In the genomic region with DNA sequence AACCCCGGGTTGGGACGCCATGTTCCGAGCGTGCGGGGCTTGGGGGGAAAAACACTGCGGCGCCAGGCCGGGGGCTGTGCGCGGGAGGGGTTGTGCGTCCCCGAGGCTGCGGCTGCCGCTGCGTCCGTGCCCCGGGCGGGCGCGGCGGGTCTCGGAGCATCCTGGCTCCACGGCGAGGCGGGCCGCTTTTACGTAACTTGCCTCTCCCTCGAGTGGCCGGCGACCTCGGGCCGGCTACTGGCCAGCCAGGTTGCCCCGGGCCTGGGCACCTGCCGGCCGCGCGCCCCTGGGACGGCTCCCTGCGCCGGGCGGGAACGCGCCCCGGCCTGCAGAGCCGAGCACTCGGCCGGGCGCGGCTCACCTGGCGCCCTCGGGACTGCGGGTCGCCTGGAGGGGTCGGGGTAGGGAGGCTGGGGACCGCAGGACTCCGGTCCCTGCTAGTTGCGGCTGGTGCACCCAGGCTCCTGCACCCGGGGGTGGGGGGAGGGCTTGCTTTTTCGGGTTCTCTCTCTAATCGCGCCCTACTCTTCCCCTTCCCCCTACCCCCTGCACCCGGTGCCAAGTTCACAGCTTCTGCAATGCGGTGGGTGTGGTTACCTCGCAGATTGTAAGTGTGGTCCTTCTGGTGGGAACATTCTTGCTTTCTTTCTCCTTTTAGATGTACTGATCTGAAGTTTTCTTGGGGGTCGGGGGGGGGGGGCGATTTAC, we compare ENCODE assay signal across 8 mouse cellular contexts.
DNase-seq lines count a peak whose midpoint lies in the region; ATAC-seq and TF ChIP-seq lines count a peak whose summit lies in the region.

No protein-coding gene starts in this region.

- no peak for TF ChIP-seq POLR2A in thymus, adult 2 months (IDR thresholded peaks at IDR 0.05; ENCODE audit: control insufficient read depth, extremely low read depth, insufficient read depth, low read length, poor library complexity)
- TF ChIP-seq POLR2A in kidney, adult 2 months (IDR thresholded peaks at IDR 0.05; ENCODE audit: low read depth, low read length), result no peak

- H3K4me2 ChIP-seq in lung, embryonic 16.5 days (ENCODE audit: low read depth, low read length), result peak overlapping the region; percentile 87

- no peaks in the 10 kb centered on the region; the same call in 1 of the 2 replicates for H3K27me3 ChIP-seq in thymus, adult 2 months (ENCODE audit: control insufficient read depth, insufficient read depth, low read length)
- H3K27me3 ChIP-seq in kidney, adult 2 months (replicated peaks; ENCODE audit: control insufficient read depth, insufficient read depth, low read length), result peaks cover 2% of the 10 kb centered on the region; the same call in 1 of the 2 replicates
- H3K27me3 ChIP-seq in lung, embryonic 16.5 days (ENCODE audit: control insufficient read depth, insufficient read depth, low read depth, low read length), result no peaks in the 10 kb centered on the region

- no peak for TF ChIP-seq CTCF in thymus, adult 2 months (IDR thresholded peaks at IDR 0.05; ENCODE audit: borderline replicate concordance, control insufficient read depth, extremely low read depth, insufficient read depth, low read length, poor library complexity)
- TF ChIP-seq CTCF in kidney, adult 2 months (conservative IDR thresholded peaks at IDR 0.05; ENCODE audit: insufficient read depth, insufficient read length, low read depth, low read length), result no peak

- no peak overlapping the region for H3K27ac ChIP-seq in thymus, adult 2 months (ENCODE audit: control insufficient read depth, insufficient read depth, low read length)
- no peak overlapping the region for H3K27ac ChIP-seq in kidney, adult 2 months (ENCODE audit: insufficient read depth, low read depth, low read length)
- peak overlapping the region; percentile 64 for H3K27ac ChIP-seq in lung, embryonic 16.5 days (ENCODE audit: low read length)

- no peaks in the 10 kb centered on the region for H3K9me3 ChIP-seq in lung, embryonic 16.5 days (ENCODE audit: control insufficient read depth, low read length)

- DNase-seq in thymus, adult 2 months, result no peak
- DNase-seq in thymus, postnatal 10 days (ENCODE audit: low spot score in 2 of 2), result no peak
- DNase-seq in cerebellum, adult 9-10 months, result peak; percentile 57
- peak; percentile 34 to 54 for DNase-seq in gastrocnemius, postnatal 4 days (ENCODE audit: low spot score in 2 of 2)
- peak; percentile 18 for DNase-seq in kidney, adult 2 months
- DNase-seq in right cerebral cortex, postnatal 25 days, result peak; percentile 50
- no peak for DNase-seq in spleen, postnatal 14 days (ENCODE audit: low spot score in 2 of 2)

- H3K36me3 ChIP-seq in thymus, adult 2 months (ENCODE audit: control insufficient read depth, insufficient read depth, low read length), result no peaks in the 10 kb centered on the region
- no peaks in the 10 kb centered on the region for H3K36me3 ChIP-seq in kidney, adult 2 months (ENCODE audit: control insufficient read depth, insufficient read depth, low read length)
- H3K36me3 ChIP-seq in lung, embryonic 16.5 days (ENCODE audit: control insufficient read depth, insufficient read depth, low read length), result no peaks in the 10 kb centered on the region

- peak; percentile 66 for ATAC-seq in lung, embryonic 16.5 days (ENCODE audit: low read depth)

- H3K9ac ChIP-seq in lung, embryonic 16.5 days (ENCODE audit: low read length), result peak overlapping the region; percentile 90

- H3K4me1 ChIP-seq in thymus, adult 2 months (replicated peaks; ENCODE audit: control insufficient read depth, insufficient read depth, low read length), result no peaks in the 10 kb centered on the region
- H3K4me1 ChIP-seq in kidney, adult 2 months (ENCODE audit: control insufficient read depth, insufficient read depth, low read length), result no peaks in the 10 kb centered on the region
- no peaks in the 10 kb centered on the region for H3K4me1 ChIP-seq in lung, embryonic 16.5 days (replicated peaks; ENCODE audit: control insufficient read depth, insufficient read depth, low read length)

- 1% methylated on average over 65 of the region's 66 CpGs for WGBS in thymus, adult 2 months
- WGBS in kidney, adult 2 months, result 1% methylated on average over 66 of the region's 66 CpGs
- 1% methylated on average over 41 of the region's 66 CpGs for WGBS in lung, embryonic 16.5 days

- peak overlapping the region; percentile 30 for H3K4me3 ChIP-seq in thymus, adult 2 months (ENCODE audit: control insufficient read depth, insufficient read depth, low read length)
- peak overlapping the region; percentile 57 for H3K4me3 ChIP-seq in kidney, adult 2 months (ENCODE audit: insufficient read depth, low read depth, low read length)
- H3K4me3 ChIP-seq in lung, embryonic 16.5 days (ENCODE audit: low read length), result peak overlapping the region; percentile 88

Comparison
In these comparisons a context has a peak if more than half of its experiments do, and no peak if none do; other contexts are left out.
1. DNase-seq: peak in cerebellum, adult 9-10 months (single experiment), gastrocnemius, postnatal 4 days (2 of 2), kidney, adult 2 months (single experiment) and right cerebral cortex, postnatal 25 days (single experiment); none in thymus, adult 2 months (single experiment), thymus, postnatal 10 days (0 of 2) and spleen, postnatal 14 days (0 of 2).
2. H3K4me3 ChIP-seq: peak in every context shown above with its lines; median percentile 88 in lung, embryonic 16.5 days; 57 in kidney, adult 2 months; 30 in thymus, adult 2 months.